Mouse (Mus musculus) limb, embryonic 14.5 days (tissue): Measurements from ENCODE around the gene Nr2c2. TPM values are rescaled to one million over a fixed set of nuclear protein-coding genes. Genes with fewer than 3 reads are reported as not detected.
A peak's percentile ranks its signal among the peaks of the same experiment; 100 is the strongest.
"Not testable (repeated sequence)": the region's sequence is repeated elsewhere in the genome, so short reads cannot be mapped to it uniquely, and the experiment has no call there.

Experiments
- ATAC-seq: fragments of 200-750 bp; cut with Nextera tagmentation; 2 replicates; pipeline ENCODE4 v1.8.0; 2017; ENCODE audit warnings: low read depth, moderate number of reproducible peaks, moderate TSS enrichment; ENCODE audit not compliant: low FRiP score
- DNase-seq: peaks from one replicate; pipeline ENCODE4 v3.0.0-alpha.2; 2015; ENCODE audit warnings: low spot score
- H3K27ac ChIP-seq: fragments of 300-500 bp; sonication (generic); replicated peaks from 2 replicates; pipeline ENCODE4 v1.5.1; 2014; ENCODE audit warnings: low read depth, mild to moderate bottlenecking, low read length, moderate library complexity, mixed read lengths
- H3K27me3 ChIP-seq: fragments of 300-500 bp; sonication (generic); 2 replicates; pipeline ENCODE4 v1.6.1; 2014; ENCODE audit warnings: low read length, mixed read lengths; ENCODE audit not compliant: control insufficient read depth, insufficient read depth
- H3K36me3 ChIP-seq: fragments of 300-500 bp; sonication (generic); 2 replicates; pipeline ENCODE4 v1.6.1; 2014; ENCODE audit warnings: mild to moderate bottlenecking, low read length, moderate library complexity, mixed read lengths; ENCODE audit not compliant: control insufficient read depth, insufficient read depth
- H3K4me1 ChIP-seq: fragments of 300-500 bp; sonication (generic); 2 replicates; pipeline ENCODE4 v1.6.1; 2014; ENCODE audit warnings: antibody characterized with exemption, low read length, mixed read lengths; ENCODE audit not compliant: control insufficient read depth, insufficient read depth
- H3K4me2 ChIP-seq: fragments of 300-500 bp; sonication (generic); replicated peaks from 2 replicates; pipeline ENCODE4 v1.6.1; 2014; ENCODE audit warnings: low read depth, mild to moderate bottlenecking, low read length, moderate library complexity; ENCODE audit not compliant: severe bottlenecking
- H3K4me3 ChIP-seq: fragments of 300-500 bp; sonication (generic); replicated peaks from 2 replicates; pipeline ENCODE4 v1.5.1; 2014; ENCODE audit warnings: low read length
- H3K9ac ChIP-seq: fragments of 300-500 bp; sonication (generic); 2 replicates; pipeline ENCODE4 v1.6.1; 2014; ENCODE audit warnings: mild to moderate bottlenecking, low read depth, low read length, moderate library complexity; ENCODE audit not compliant: severe bottlenecking
- H3K9me3 ChIP-seq: fragments of 300-500 bp; sonication (generic); 2 replicates; pipeline ENCODE4 v1.6.1; 2016; ENCODE audit warnings: low read length; ENCODE audit not compliant: control insufficient read depth
- POLR2A ChIP-seq: fragments of 200-500 bp; IDR thresholded peaks from 2 replicates; pipeline ENCODE4 v1.8.0; 2012; ENCODE audit warnings: inconsistent platforms, mild to moderate bottlenecking, moderate library complexity, borderline replicate concordance; ENCODE audit not compliant: insufficient read depth, insufficient read length; ENCODE audit errors: extremely low read depth
- WGBS: fragments of 180-500 bp; shearing (Covaris S2); extraction: QIAGEN DNeasy Blood & Tissue Kit; methylation state at CpG from one replicate; pipeline ENCODE4 v1.1.7; 2014; 5-methylcytosine and 5-hydroxymethylcytosine counted together
- polyA plus RNA-seq, 2 experiments: library from polyadenylated mRNA; depleted of rRNA in 1 of 2; stranded (reverse) in 1 of 2; unstranded in 1 of 2; fragments of >200 nt; fragmentation: Nextera tagmentation in 1 of 2; extraction: Ambion mirVana in 1 of 2; gene quantifications; 2 replicates each; pipeline versions ENCODE4 v1.2.1 to v1.2.3; 2012 to 2014

Gene Nr2c2
- polyA plus RNA-seq, 2 experiments = 23.1 to 27.1 TPM

GRCm38 (mm10) chr6:92082756-92083155, 8.4 kb upstream of the Nr2c2 start:
- no peak for DNase-seq
- H3K27me3 ChIP-seq = no peaks in the 10 kb centered on the region
- no peak for TF ChIP-seq POLR2A
- no peaks in the 10 kb centered on the region for H3K36me3 ChIP-seq
- no peak overlapping the region for H3K4me3 ChIP-seq
- H3K4me1 ChIP-seq = no peaks in the 10 kb centered on the region
- WGBS = 84% methylated on average over 4 of the region's 4 CpGs
- ATAC-seq = no peak
- no peak overlapping the region for H3K9ac ChIP-seq
- no peaks in the 10 kb centered on the region for H3K9me3 ChIP-seq
- no peak overlapping the region for H3K27ac ChIP-seq
- H3K4me2 ChIP-seq = no peak overlapping the region

DNA sequence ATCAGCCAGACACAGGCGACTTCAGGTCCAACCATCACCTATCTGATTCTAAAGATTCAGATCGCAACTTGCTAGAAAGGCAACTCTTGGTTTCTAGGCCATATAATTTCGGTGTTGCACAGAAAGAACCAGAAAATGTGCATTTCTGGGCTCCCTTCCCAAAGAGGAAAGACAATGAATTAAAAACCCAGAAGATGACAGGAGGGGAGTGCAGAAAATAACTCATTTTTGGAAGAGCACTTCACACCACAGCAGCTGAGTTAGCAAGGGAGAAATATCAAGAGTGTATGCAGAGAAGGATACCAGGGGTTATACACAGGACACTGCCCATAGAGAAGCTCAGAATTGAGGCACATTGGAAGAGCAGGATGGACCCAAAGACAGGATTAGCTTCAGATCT, 6.3 kb upstream of the Nr2c2 start:
- no peak overlapping the region for H3K4me3 ChIP-seq
- DNase-seq (no peak), ATAC-seq (no peak)
- no peaks in the 10 kb centered on the region for H3K9me3 ChIP-seq
- no peak overlapping the region for H3K4me2 ChIP-seq
- no peaks in the 10 kb centered on the region for H3K27me3 ChIP-seq
- no peak overlapping the region for H3K9ac ChIP-seq
- no peak for TF ChIP-seq POLR2A
- H3K27ac ChIP-seq = no peak overlapping the region
- 83% methylated on average over 3 of the region's 3 CpGs for WGBS
- H3K4me1 ChIP-seq = no peaks in the 10 kb centered on the region
- no peaks in the 10 kb centered on the region for H3K36me3 ChIP-seq

DNA sequence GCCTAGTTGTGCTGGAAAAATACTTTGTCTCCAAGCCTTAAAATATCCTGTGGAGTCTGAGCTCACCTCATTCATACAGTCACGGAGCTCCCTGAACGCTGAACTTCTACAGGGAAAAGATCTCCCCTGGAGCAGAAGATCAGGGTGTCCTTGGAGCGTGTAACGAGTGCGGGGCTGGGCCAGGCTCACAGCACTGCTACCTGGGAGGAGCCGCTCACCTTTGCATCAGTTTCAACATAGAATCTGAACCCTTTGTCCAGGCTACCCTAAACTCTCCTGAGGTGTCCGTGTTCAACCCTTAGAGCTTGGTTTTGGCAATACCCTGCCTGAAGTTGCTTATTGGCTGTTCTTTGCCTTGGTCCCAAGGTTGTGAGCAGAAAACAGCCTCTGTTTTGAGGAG, 2.0 kb upstream of the Nr2c2 start:
- H3K4me2 ChIP-seq, H3K4me3 ChIP-seq, H3K27me3 ChIP-seq, H3K27ac ChIP-seq, H3K9ac ChIP-seq, ATAC-seq, H3K36me3 ChIP-seq, DNase-seq, H3K9me3 ChIP-seq: not testable (repeated sequence)
- H3K4me1 ChIP-seq = peaks cover 18% of the 10 kb centered on the region
- 85% methylated on average over 7 of the region's 7 CpGs for WGBS

GRCm38 (mm10) chr6:92089982-92090381, 1.2 kb upstream of the Nr2c2 start:
- 94% methylated on average over 4 of the region's 4 CpGs for WGBS
- no peak for DNase-seq

GRCm38 (mm10) chr6:92090497-92090896, 693 bp upstream of the Nr2c2 start:
- 3% methylated on average over 4 of the region's 4 CpGs for WGBS
- Histone ChIP-seq H3K9ac (peak overlapping the region; percentile 95), H3K4me1 (peaks cover 18% of the 10 kb centered on the region), H3K36me3 (no peaks in the 10 kb centered on the region), H3K4me3 (peak overlapping the region; percentile 95), H3K27ac (peak overlapping the region; percentile 97), H3K4me2 (peak overlapping the region; percentile 77), H3K9me3 (no peaks in the 10 kb centered on the region), H3K27me3 (no peaks in the 10 kb centered on the region)
- no peak for TF ChIP-seq POLR2A
- ATAC-seq = no peak
- DNase-seq = no peak

More at GRCm38 (mm10) chr6:92089982-92090381, 1.2 kb upstream of the Nr2c2 start:
- ATAC-seq = no peak
- no peak overlapping the region for H3K4me2 ChIP-seq
- no peaks in the 10 kb centered on the region for H3K36me3 ChIP-seq
- no peak overlapping the region; the same call in 1 of the 2 replicates for H3K9ac ChIP-seq
- no peak overlapping the region for H3K4me3 ChIP-seq
- no peak overlapping the region for H3K27ac ChIP-seq
- TF ChIP-seq POLR2A = no peak
- H3K27me3 ChIP-seq = no peaks in the 10 kb centered on the region
- H3K9me3 ChIP-seq = no peaks in the 10 kb centered on the region
- H3K4me1 ChIP-seq = peaks cover 18% of the 10 kb centered on the region
